Mouse (Mus musculus) stomach, postnatal 0 days (tissue): ENCODE results near the gene Pcolce. TPM values are rescaled to one million over a fixed set of nuclear protein-coding genes. Genes with fewer than 3 reads are reported as not detected.
A peak's percentile ranks its signal among the peaks of the same experiment; 100 is the strongest.

Source experiments
- ATAC-seq: fragments of 200-750 bp; cut with Nextera tagmentation; 2 replicates; pipeline ENCODE4 v1.8.0; 2017; ENCODE audit not compliant: low FRiP score, low TSS enrichment
- DNase-seq: peaks from one replicate; pipeline ENCODE4 v3.0.0-alpha.2; 2016; ENCODE audit warnings: low spot score
- H3K27ac ChIP-seq: fragments of 300-500 bp; sonication (generic); replicated peaks from 2 replicates; pipeline ENCODE4 v1.5.1; 2014; ENCODE audit warnings: mild to moderate bottlenecking, control low read depth
- H3K27me3 ChIP-seq: fragments of 300-500 bp; sonication (generic); 2 replicates; pipeline ENCODE4 v1.6.1; 2014; ENCODE audit warnings: low read length; ENCODE audit not compliant: control insufficient read depth, insufficient read depth
- H3K36me3 ChIP-seq: fragments of 300-500 bp; sonication (generic); 2 replicates; pipeline ENCODE4 v1.6.1; 2014; ENCODE audit warnings: low read length, mixed read lengths; ENCODE audit not compliant: control insufficient read depth, insufficient read depth
- H3K4me1 ChIP-seq: fragments of 300-500 bp; sonication (generic); replicated peaks from 2 replicates; pipeline ENCODE4 v1.6.1; 2014; ENCODE audit warnings: antibody characterized with exemption; ENCODE audit not compliant: control insufficient read depth, insufficient read depth
- H3K4me2 ChIP-seq: fragments of 300-500 bp; sonication (generic); replicated peaks from 2 replicates; pipeline ENCODE4 v1.6.1; 2014; ENCODE audit warnings: low read depth, mild to moderate bottlenecking, control low read depth, moderate library complexity
- H3K4me3 ChIP-seq: fragments of 300-500 bp; sonication (generic); 2 replicates; pipeline ENCODE4 v1.5.1; 2014; ENCODE audit warnings: low read depth, low read length, control low read depth
- H3K9ac ChIP-seq: fragments of 300-500 bp; sonication (generic); 2 replicates; pipeline ENCODE4 v1.6.1; 2014; ENCODE audit warnings: mild to moderate bottlenecking, low read length, control low read depth, mixed read lengths
- H3K9me3 ChIP-seq: fragments of 300-500 bp; sonication (generic); 2 replicates; pipeline ENCODE4 v1.6.1; 2016; ENCODE audit warnings: low read length; ENCODE audit not compliant: control insufficient read depth
- CTCF ChIP-seq: IDR thresholded peaks from 2 replicates; pipeline ENCODE4 v1.5.1; 2016; ENCODE audit warnings: antibody characterized with exemption, low read depth, mild to moderate bottlenecking, moderate library complexity
- EP300 ChIP-seq: optimal IDR thresholded peaks from 2 replicates; pipeline ENCODE3; 2016; ENCODE audit warnings: antibody characterized with exemption
- WGBS: fragments of 180-500 bp; shearing (Covaris S2); extraction: QIAGEN DNeasy Blood & Tissue Kit; methylation state at CpG from one replicate; pipeline ENCODE4 v1.1.7; 2014; 5-methylcytosine and 5-hydroxymethylcytosine counted together
- polyA plus RNA-seq: library from polyadenylated mRNA; unstranded; fragments of >200 nt; fragmentation: Nextera tagmentation; extraction: Ambion mirVana; gene quantifications from 2 replicates; pipeline ENCODE4 v1.2.1, GENCODE M21; 2015

Gene Pcolce
- polyA plus RNA-seq, 1 experiment from 2014 or later, result 85.9 TPM

GRCm38 (mm10) chr5:137610548-137611244 is 2.9 kb downstream of the Pcolce start:
- H3K36me3 ChIP-seq, result no peaks in the 10 kb centered on the region
- TF ChIP-seq CTCF (no peak), EP300 (no peak)
- H3K27ac ChIP-seq, result peak overlapping the region; percentile 89
- ATAC-seq (no peak; the same call in 1 of the 2 replicates), DNase-seq (peak; percentile 54)
- peak overlapping the region; percentile 21 for H3K4me3 ChIP-seq
- 18% methylated on average over 12 of the region's 12 CpGs for WGBS
- H3K9me3 ChIP-seq, result no peaks in the 10 kb centered on the region
- H3K4me1 ChIP-seq, result peaks cover 12% of the 10 kb centered on the region
- H3K9ac ChIP-seq, result peak overlapping the region; percentile 59
- H3K27me3 ChIP-seq, result no peaks in the 10 kb centered on the region
- peak overlapping the region; percentile 50 for H3K4me2 ChIP-seq

DNA sequence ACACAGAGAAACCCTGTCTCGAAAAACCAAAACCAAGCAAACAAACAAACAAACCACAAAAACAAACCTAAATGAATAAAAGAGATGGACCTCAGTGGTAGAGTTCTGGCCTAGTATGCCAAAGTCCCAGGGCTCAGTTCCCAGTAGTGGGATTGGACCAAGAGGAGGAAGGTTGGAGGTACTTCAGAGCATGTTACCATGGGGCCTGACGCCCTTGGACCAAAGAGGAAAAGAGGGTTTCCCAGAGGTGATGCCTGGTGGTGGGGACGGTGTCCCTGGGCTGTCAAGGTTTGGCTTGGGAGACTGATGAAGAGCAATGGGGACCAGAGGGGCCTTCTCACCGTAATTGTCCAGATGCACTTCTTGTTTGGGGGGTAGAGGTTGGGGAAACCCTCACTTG is 3.5 kb downstream of the Pcolce start:
- peak overlapping the region; percentile 59 for H3K9ac ChIP-seq
- H3K4me3 ChIP-seq, result peak overlapping the region; percentile 21
- H3K27me3 ChIP-seq, result no peaks in the 10 kb centered on the region
- no peaks in the 10 kb centered on the region for H3K9me3 ChIP-seq
- peak overlapping the region; percentile 50 for H3K4me2 ChIP-seq
- peak overlapping the region; percentile 89; the same call in 1 of the 2 replicates for H3K27ac ChIP-seq
- ATAC-seq, result no peak
- TF ChIP-seq EP300, result no peak
- no peak for TF ChIP-seq CTCF
- H3K36me3 ChIP-seq, result no peaks in the 10 kb centered on the region
- WGBS, result 76% methylated on average over 4 of the region's 4 CpGs
- no peak for DNase-seq
- peaks cover 12% of the 10 kb centered on the region for H3K4me1 ChIP-seq

DNA sequence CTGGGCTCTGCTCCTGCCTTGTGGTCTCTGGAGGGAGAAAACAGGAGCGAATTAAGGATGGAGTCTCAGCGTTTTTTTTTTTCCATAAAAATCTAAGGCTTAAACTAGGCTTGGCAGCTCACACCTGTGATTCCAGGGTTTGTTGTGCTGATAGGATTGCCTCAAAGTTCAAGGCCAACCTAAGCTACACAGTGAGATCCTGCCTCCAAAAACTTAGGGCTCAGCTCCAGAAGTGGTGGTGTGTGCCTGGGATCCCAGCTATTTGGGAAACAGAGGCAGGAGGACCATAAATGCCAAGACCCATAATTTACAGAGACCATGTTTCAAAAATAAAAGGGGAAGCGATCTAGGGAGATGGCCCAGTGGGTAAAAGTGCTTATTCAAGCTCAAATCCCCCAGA is 4.3 kb downstream of the Pcolce start:
- H3K9me3 ChIP-seq, result no peaks in the 10 kb centered on the region
- no peak overlapping the region for H3K4me3 ChIP-seq
- DNase-seq (no peak), ATAC-seq (no peak)
- H3K27ac ChIP-seq, result no peak overlapping the region
- WGBS, result 73% methylated on average over 3 of the region's 3 CpGs
- peaks cover 12% of the 10 kb centered on the region for H3K4me1 ChIP-seq
- H3K4me2 ChIP-seq, result no peak overlapping the region
- TF ChIP-seq EP300, result no peak
- TF ChIP-seq CTCF, result no peak
- H3K36me3 ChIP-seq, result no peaks in the 10 kb centered on the region
- H3K27me3 ChIP-seq, result no peaks in the 10 kb centered on the region
- H3K9ac ChIP-seq, result no peak overlapping the region

DNA sequence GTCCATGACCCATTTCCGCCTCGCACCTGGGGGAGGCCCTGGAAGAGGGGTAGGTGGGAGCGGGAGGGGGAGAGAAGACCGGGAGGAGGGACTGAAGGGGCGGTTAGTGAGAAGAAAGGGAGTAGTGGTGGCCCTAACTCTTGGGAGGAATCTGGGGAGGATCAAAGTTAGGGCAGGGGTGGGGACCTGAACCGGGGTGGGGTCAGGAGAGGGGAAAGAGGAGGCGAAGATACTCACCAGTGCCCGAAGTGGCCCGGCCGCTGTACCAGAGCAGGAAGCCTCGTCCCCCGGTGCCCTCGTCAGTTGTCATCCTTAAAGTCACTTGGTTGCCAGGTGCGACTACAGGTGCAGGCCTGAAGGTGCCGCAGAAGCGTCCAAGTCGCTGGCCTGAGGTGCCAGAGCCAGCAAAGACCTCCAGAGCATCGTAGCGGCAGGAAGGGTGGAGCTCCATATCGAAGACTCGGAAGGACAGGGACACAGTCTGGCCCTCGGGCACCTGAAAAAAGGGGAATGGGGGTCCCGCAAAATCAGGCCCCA is 4.9 kb downstream of the Pcolce start:
- no peak for DNase-seq
- Histone ChIP-seq H3K4me3 (no peak overlapping the region), H3K36me3 (no peaks in the 10 kb centered on the region), H3K9ac (no peak overlapping the region), H3K9me3 (no peaks in the 10 kb centered on the region), H3K27me3 (no peaks in the 10 kb centered on the region), H3K4me2 (peak overlapping the region; percentile 14; the same call in 1 of the 2 replicates), H3K27ac (no peak overlapping the region), H3K4me1 (peaks cover 12% of the 10 kb centered on the region)
- no peak for ATAC-seq
- WGBS, result 38% methylated on average over 23 of the region's 23 CpGs
- TF ChIP-seq CTCF, result peak; percentile 29; the same call in 1 of the 2 replicates
- TF ChIP-seq EP300, result no peak

DNA sequence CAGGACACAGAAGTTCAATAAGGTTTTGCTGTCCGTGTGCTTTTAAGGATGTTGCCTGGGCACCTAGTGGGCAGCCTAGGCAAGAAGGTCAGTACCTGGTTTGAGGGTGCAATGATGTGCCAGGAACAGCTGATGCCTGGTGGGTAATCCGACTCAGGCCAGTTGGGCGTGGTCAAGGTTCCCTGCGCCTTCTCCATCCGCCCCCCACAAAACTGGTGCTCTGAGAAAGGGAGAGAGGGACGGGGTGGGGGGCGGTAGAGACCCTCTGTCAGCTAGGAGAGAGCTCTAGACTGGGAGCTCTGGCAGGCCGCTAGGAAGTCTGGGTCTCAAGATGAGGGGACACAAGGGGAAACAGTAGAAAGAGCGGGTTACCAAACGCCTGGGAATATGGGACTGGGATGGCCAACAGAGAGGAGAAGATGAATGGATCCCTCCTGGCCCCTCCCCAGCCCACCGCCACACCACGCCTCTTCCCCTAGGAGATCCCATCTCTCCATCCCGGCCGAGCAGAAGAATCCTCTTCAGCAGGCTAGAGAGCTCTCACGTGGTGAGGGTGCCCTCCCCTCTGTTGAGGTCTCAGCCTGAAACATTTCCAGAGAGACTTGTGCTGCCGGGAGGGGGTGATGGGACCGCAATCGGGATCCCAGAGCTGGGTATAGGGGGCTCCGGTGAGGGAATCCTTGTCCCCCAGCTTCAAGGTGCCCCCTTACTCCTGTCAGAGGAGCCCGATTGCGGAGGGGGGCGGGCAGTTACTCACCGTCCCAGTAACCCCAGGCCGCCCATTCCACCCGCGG is 5.5 kb downstream of the Pcolce start:
- H3K9me3 ChIP-seq, result no peaks in the 10 kb centered on the region
- 35% methylated on average over 26 of the region's 26 CpGs for WGBS
- no peaks in the 10 kb centered on the region for H3K27me3 ChIP-seq
- no peaks in the 10 kb centered on the region for H3K36me3 ChIP-seq
- H3K4me3 ChIP-seq, result no peak overlapping the region
- TF ChIP-seq CTCF (no peak), EP300 (no peak)
- no peak overlapping the region for H3K27ac ChIP-seq
- DNase-seq (no peak), ATAC-seq (no peak)
- H3K9ac ChIP-seq, result no peak overlapping the region
- peak overlapping the region; percentile 14; the same call in 1 of the 2 replicates for H3K4me2 ChIP-seq
- H3K4me1 ChIP-seq, result peaks cover 10% of the 10 kb centered on the region
